10 mouse cellular contexts compared by ENCODE assay signal in genomic region chr7:37011180-37011754, GRCm38 (mm10).
DNase-seq lines count a peak whose midpoint lies in the region; ATAC-seq lines count a peak whose summit lies in the region.
"Had no signal": no experiment of that assay in that cellular context is flagged by ENCODE, and none has a peak within 500 bp of the region (broad histone marks: within the 10 kb centered on the region; RNA-seq: fewer than 3 reads in every experiment).

No protein-coding gene starts in this region.

- H3K4me2 ChIP-seq in limb, embryonic 15.5 days: no peak overlapping the region
- no peak overlapping the region for H3K4me2 ChIP-seq in hindbrain, embryonic 13.5 days

- H3K4me3 ChIP-seq in limb, embryonic 15.5 days: no peak overlapping the region
- H3K4me3 ChIP-seq in hindbrain, embryonic 13.5 days: no peak overlapping the region
- H3K4me3 ChIP-seq: megakaryocyte, embryonic 14.5 days had no signal

- no peak overlapping the region for H3K9ac ChIP-seq in limb, embryonic 15.5 days
- H3K9ac ChIP-seq in hindbrain, embryonic 13.5 days: no peak overlapping the region

- no peaks in the 10 kb centered on the region for H3K9me3 ChIP-seq in limb, embryonic 15.5 days
- H3K9me3 ChIP-seq in hindbrain, embryonic 13.5 days: no peaks in the 10 kb centered on the region

- DNase-seq in R1 (ENCODE audit: low read depth, low spot score): peak; percentile 45
- peak; percentile 55 for DNase-seq in adrenal gland, postnatal 10 days
- peak; percentile 21 to 31 for DNase-seq in heart, postnatal 10 days
- DNase-seq in layer of hippocampus, adult 18-20 months (ENCODE audit: low spot score in 2 of 2): no peak
- DNase-seq in thymus, postnatal 25 days: no peak
- DNase-seq in left cerebral cortex, postnatal 10 days (ENCODE audit: extremely low spot score in 1 of 2, low spot score in 2 of 2): no peak

- ATAC-seq in limb, embryonic 15.5 days (ENCODE audit: insufficient number of reproducible peaks, low FRiP score, low TSS enrichment, low read depth): no peak
- no peak for ATAC-seq in hindbrain, embryonic 13.5 days (ENCODE audit: low FRiP score)
- ATAC-seq: forebrain, embryonic 14.5 days had no signal

- peaks cover 13% of the 10 kb centered on the region for H3K4me1 ChIP-seq in limb, embryonic 15.5 days
- H3K4me1 ChIP-seq in hindbrain, embryonic 13.5 days (replicated peaks): 0 out of 2 replicates have a peak, but pooled peaks cover 3% of the 10 kb centered on the region
- H3K4me1 ChIP-seq: megakaryocyte, embryonic 14.5 days had no signal

- 25% methylated on average over 6 of the region's 6 CpGs for WGBS in limb, embryonic 15.5 days
- 71% methylated on average over 6 of the region's 6 CpGs for WGBS in hindbrain, embryonic 13.5 days

- no peaks in the 10 kb centered on the region for H3K36me3 ChIP-seq in limb, embryonic 15.5 days
- H3K36me3 ChIP-seq in hindbrain, embryonic 13.5 days: no peaks in the 10 kb centered on the region

- H3K27me3 ChIP-seq in limb, embryonic 15.5 days: 0 out of 2 replicates have a peak, but pooled peaks cover 2% of the 10 kb centered on the region
- no peaks in the 10 kb centered on the region for H3K27me3 ChIP-seq in hindbrain, embryonic 13.5 days
- H3K27me3 ChIP-seq: megakaryocyte, embryonic 14.5 days had no signal

- intact Hi-C loops in heart, postnatal 10 days (cut with DNase I): no loop called here
- intact Hi-C loops in left cerebral cortex, postnatal 10 days (cut with DNase I): no loop called here

- H3K27ac ChIP-seq in limb, embryonic 15.5 days: peak overlapping the region; percentile 57; the same call in 1 of the 2 replicates
- no peak overlapping the region for H3K27ac ChIP-seq in hindbrain, embryonic 13.5 days

Comparison
In these comparisons a context has a peak if more than half of its experiments do, and no peak if none do; other contexts are left out.
1. DNase-seq: peak in R1 (single experiment), adrenal gland, postnatal 10 days (single experiment) and heart, postnatal 10 days (2 of 2); none in layer of hippocampus, adult 18-20 months (0 of 2), thymus, postnatal 25 days (single experiment) and left cerebral cortex, postnatal 10 days (0 of 2).